Mouse (Mus musculus) urinary bladder, adult 18-20 months (tissue): Measurements from ENCODE around the gene Trpc4ap.

ENCODE experiments used
- DNase-seq, 2 experiments: peaks; one replicate each; pipeline ENCODE4 v3.0.0; 2022; ENCODE audit warnings: low spot score in 2 of 2, mixed read lengths in 2 of 2

Gene Trpc4ap

GRCm38 (mm10) chr2:155641540-155642472 is 50.4 kb downstream of the Trpc4ap start:
- no peak for DNase-seq

DNA sequence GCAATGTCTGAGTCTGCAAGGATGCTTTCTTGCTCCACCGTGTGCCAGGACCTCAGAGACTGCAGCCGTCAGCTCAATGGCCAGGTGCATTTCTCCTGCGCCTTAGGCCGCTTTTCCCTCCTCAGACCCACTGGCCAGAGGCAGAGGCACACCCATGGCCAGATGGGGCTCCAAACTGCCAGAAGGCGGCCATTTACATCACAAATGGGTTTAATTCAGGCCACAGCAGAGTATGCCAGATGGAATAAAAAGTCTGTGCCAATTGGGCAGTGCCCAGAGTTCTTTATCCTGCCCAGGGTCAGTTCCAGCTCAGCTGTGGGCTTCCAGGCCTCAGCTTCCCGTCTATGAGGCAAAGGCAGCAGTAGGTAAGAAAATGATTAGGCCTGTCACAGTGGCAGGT is 51.5 kb downstream of the Trpc4ap start:
- no peak for DNase-seq

GRCm38 (mm10) chr2:155637411-155637810 is 54.8 kb downstream of the Trpc4ap start:
- no peak for DNase-seq

DNA sequence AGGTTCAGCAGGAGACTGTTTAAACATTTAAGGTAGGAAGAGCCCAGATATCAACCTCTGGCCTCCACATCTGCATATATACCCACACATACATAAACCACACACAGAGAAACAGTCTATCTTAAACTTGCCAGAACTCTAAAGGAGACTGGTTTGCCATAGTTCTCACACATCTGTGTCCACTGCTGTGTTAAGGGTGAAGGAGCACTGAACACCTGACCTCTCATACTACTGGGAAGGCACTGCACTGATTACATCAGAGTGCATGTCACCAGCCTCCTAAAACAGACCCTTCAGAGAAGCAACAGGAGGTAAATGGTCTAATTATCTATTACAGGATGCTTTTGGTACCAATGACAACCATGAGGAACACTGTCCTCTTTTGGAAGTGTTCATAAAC is 55.3 kb downstream of the Trpc4ap start:
- no peak for DNase-seq

- no peak for DNase-seq
Observed at GRCm38 (mm10) chr2:155635961-155636360, 56.2 kb downstream of the Trpc4ap start.

- DNase-seq: no peak
Observed at GRCm38 (mm10) chr2:155634562-155634961, 57.6 kb downstream of the Trpc4ap start.

DNA sequence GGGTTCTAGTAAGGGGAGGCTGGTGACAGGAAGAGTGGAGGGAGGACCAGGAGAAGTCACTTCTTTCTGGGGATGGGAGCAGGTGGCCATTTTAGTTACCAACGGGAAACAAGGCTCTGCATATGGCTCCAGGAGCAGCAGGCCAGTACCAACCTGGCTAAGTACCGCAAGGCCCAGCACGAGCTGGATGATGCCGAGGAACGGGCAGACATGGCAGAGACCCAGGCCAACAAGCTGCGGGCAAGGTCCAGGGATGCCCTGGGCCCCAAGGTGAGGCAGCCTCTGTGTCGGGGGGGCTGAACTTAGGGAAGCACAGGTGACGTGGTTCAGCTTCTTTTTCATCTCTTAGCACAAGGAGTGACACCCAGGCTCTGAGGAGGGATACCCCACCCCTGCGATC is 58.5 kb downstream of the Trpc4ap start:
- no peak for DNase-seq

DNA sequence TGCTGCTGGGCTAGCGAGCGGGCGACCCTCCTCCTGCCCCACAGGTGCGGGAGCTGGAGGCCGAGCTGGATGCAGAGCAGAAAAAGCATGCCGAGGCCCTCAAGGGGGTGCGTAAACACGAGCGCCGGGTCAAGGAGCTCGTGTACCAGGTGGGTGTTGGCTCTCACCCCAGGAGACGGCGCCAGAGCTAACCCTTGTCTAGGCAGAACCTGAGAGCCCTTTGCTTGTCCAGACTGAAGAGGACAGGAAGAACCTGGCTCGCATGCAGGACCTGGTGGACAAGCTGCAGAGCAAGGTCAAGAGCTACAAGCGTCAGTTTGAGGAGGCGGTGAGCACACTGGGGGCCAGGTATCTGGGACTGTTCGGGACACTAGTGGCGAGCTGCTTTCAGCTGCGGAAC is 59.1 kb downstream of the Trpc4ap start:
- DNase-seq: no peak

DNA sequence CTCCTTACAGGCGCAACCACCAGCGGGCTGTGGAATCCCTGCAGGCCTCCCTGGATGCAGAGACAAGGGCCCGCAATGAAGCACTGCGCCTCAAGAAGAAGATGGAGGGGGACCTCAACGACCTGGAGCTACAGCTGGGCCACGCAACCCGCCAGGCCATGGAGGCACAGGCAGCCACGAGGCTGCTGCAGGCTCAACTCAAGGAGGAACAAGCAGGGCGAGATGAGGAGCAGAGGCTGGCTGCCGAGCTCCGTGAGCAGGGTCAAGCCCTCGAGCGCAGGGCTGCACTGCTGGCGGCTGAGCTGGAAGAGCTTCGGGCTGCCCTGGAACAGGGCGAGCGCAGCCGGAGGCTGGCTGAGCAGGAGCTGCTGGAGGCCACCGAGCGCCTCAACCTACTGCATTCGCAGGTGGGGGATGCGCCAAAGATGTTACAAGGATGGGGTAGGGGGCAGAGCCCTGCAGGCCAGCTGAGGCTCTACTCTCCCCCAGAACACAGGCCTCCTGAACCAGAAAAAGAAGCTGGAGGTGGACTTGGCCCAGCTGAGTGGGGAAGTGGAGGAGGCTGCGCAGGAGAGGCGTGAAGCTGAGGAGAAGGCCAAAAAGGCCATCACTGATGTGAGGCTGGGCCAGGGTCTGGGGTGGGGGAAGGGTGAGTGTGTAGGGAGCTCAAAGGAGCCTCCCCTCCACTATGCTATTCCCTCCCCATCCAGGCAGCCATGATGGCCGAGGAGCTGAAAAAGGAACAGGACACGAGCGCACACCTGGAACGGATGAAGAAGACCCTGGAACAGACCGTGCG is 59.8 kb downstream of the Trpc4ap start:
- DNase-seq: no peak

DNA sequence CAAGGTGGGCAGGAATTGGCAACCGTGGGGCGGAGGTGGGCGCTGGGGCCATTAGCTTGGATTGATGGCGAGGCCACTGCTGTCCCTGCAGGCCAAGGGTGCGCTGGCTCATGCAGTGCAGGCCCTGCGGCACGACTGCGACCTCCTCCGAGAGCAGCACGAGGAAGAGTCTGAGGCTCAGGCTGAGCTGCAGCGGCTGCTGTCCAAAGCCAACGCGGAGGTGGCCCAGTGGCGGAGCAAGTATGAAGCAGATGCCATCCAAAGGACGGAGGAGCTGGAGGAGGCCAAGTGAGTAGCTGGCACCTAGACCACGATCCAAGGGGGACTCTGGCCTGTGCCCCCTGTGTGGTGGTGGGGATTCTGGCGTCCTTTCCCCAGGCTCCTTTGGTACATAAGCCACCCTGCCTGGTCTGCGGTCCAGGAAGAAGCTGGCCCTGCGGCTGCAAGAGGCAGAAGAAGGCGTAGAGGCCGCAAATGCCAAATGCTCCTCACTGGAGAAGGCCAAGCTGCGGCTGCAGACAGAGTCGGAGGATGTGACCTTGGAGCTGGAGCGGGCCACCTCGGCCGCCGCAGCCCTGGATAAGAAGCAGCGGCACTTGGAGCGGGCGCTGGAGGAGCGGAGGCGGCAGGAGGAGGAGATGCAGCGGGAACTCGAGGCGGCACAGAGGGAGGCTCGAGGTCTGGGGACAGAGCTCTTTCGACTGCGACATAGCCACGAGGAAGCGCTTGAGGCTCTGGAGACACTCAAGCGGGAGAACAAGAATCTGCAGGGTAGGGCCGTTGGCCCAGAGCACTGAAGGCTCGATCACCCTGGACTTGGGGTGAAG is 61.4 kb downstream of the Trpc4ap start:
- no peak for DNase-seq

DNA sequence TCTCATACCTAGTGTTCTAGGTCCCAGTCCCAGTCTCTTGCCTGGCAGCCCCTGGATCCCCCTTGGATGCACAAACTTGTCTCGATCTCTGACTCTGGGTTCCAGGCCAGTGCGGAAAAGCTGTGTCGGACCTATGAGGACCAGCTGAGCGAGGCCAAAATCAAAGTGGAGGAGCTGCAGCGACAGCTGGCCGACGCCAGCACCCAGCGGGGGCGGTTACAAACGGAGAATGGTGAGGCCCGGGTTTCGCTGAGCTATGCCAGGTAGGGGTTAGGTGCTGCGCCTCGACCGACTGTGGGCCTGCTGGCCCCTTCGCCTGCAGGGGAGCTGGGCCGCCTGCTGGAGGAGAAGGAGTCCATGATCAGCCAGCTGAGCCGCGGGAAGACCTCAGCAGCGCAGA is 62.0 kb downstream of the Trpc4ap start:
- no peak for DNase-seq

GRCm38 (mm10) chr2:155629231-155629661 is 62.9 kb downstream of the Trpc4ap start:
- DNase-seq: no peak

DNA sequence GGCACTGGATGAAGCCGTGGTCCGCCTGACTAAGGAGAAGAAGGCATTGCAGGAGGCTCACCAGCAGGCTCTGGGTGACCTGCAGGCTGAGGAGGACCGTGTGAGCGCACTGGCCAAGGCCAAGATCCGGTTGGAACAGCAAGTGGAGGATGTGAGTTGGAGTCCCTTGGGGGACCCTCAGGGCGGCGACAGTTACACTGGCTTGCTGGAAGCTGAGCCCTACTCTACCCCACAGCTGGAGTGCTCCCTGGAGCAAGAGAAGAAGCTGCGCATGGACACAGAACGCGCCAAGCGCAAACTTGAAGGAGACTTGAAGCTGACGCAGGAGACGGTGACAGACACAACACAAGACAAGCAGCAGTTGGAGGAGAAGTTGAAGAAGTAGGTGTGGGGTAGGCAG is 63.7 kb downstream of the Trpc4ap start:
- no peak for DNase-seq

DNA sequence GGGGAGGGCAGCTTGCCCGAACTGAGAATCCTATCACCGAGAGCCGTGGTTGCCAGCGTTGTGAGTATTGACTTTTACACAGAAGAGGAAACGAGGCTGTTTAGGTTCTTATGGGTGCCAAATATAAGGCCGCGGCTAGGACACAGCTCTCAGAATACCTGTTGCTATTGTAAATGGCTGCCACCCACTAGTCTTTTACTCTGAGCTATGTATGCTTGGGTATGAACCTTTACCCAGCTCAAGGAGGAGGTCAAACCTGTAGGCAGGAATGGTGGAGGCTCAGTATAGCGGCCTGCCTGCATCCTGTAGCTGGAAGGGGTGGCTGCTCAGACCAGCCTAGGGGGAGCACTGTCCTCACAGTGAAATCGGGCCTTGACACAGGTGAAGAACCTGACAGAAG is 64.1 kb downstream of the Trpc4ap start:
- DNase-seq: no peak

- peak; percentile 27 to 51 for DNase-seq
Observed at GRCm38 (mm10) chr2:155627030-155627738, 65.0 kb downstream of the Trpc4ap start.

- no peak for DNase-seq
Observed at GRCm38 (mm10) chr2:155626277-155626676, 65.9 kb downstream of the Trpc4ap start.

GRCm38 (mm10) chr2:155624730-155625129 is 67.5 kb downstream of the Trpc4ap start:
- no peak for DNase-seq

DNA sequence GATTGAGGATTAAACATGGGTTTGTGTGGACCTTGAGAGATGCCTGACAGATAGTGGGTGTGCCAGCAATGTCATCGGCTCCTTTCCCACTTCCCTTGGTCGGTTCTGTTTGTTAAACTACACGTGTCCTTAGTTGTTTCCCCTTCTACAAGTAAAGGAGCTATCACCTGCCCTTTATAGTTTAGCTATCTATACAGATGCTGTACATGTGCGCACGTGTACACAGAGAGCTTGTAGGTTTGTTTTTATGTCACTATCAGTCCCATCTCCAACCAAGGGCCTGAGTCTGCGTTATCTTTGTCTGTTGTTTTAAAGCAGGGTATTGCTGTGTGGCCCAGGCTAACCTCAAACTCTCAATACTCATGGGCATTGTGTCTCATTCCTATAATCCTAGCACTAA is 68.2 kb downstream of the Trpc4ap start:
- DNase-seq: no peak

DNA sequence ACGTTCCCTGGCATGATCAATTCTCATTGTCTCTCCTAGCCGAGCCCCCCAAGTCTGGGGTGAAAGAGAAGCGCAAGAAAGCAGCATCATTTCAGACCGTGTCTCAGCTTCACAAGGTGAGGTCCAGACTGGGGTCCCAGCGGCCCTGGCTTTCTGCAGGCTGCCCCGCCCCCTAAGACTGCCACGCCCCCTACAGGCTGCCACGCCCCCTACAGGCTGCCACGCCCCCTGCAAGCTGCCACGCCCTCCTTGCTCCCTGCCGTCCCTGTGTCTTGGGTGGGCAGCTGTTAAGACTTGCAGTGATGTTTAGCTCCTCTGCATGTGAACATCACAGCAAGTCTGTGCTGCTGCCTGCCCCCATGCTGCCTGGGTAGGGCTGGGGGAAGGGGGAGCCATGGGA is 69.6 kb downstream of the Trpc4ap start:
- no peak for DNase-seq

DNA sequence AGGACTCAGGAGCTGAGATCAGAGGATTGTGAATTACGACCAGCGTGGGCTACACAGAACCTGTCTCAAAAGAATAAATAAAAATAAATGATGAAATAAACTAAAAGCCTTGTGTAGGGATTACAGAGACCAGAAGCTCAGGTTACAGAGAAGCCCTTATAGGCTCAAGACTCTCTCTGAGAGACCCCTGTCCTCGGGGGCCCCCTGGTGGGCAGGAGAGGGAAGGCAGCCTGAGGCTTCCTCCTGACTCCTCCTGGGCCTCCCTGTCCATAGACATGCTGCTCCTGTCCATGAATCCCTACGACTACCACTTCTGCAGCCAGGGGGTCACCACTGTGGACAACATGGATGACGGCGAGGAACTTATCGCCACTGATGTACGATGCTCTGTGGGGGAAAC is 72.4 kb downstream of the Trpc4ap start:
- DNase-seq: peak; percentile 79 to 91

DNA sequence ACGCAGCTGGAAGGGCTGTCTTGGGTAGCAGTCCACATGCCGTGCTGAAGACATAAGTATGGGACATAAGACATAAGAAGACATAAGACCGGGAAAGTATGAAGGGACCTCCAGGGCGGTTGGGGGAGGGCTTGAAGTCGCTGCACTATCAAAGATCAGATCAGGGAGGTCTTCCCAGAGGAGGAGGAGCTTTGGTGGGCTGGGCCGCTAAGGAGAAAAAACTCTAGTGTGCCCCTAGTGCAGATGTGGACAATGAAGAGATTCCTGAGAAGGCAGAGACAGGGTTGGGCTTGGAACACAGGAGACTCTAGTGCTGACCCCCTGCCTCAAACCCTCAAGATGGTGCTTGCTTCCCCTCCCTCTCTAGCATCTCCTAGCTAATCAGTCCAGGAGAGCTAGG is 75.2 kb downstream of the Trpc4ap start:
- no peak for DNase-seq
